Mouse (Mus musculus): ENCODE measurements around the gene Als2cr12. TPM values are rescaled to one million over a fixed set of nuclear protein-coding genes. Genes with fewer than 3 reads are reported as not detected.
A peak's percentile ranks its signal among the peaks of the same experiment; 100 is the strongest.
"Not testable (repeated sequence)": the region's sequence is repeated elsewhere in the genome, so short reads cannot be mapped to it uniquely, and the experiment has no call there.

Gene Als2cr12
- polyA plus RNA-seq, 1 experiment from 2014 or later, result not detected

GRCm38 (mm10) chr1:58668191-58668590 lies 27.6 kb downstream of the Als2cr12 start:
- Histone ChIP-seq H3K4me2 (ENCODE audit: low read depth, severe bottlenecking) (no peak overlapping the region), H3K4me1 (ENCODE audit: control insufficient read depth, insufficient read depth, low read length) (no peaks in the 10 kb centered on the region), H3K27ac (replicated peaks; ENCODE audit: low read depth, low read length) (no peak overlapping the region), H3K9ac (ENCODE audit: low read length) (no peak overlapping the region), H3K9me3 (ENCODE audit: control insufficient read depth, low read length) (no peaks in the 10 kb centered on the region), H3K27me3 (ENCODE audit: control insufficient read depth, insufficient read depth, low read length) (no peaks in the 10 kb centered on the region), H3K36me3 (ENCODE audit: control insufficient read depth, insufficient read depth, low read length) (no peaks in the 10 kb centered on the region), H3K4me3 (ENCODE audit: low read depth, low read length) (no peak overlapping the region)
- ATAC-seq (ENCODE audit: insufficient number of reproducible peaks, low FRiP score, low TSS enrichment, low read depth) (no peak), DNase-seq (ENCODE audit: low spot score) (no peak)
- WGBS, result 85% methylated on average over 5 of the region's 5 CpGs

GRCm38 (mm10) chr1:58663365-58663764 lies 32.4 kb downstream of the Als2cr12 start:
- not testable (repeated sequence) for ATAC-seq (ENCODE audit: insufficient number of reproducible peaks, low FRiP score, low TSS enrichment, low read depth); H3K4me3 ChIP-seq (ENCODE audit: low read depth, low read length); DNase-seq (ENCODE audit: low spot score); H3K27ac ChIP-seq (replicated peaks; ENCODE audit: low read depth, low read length); H3K4me1 ChIP-seq (ENCODE audit: control insufficient read depth, insufficient read depth, low read length); H3K9ac ChIP-seq (ENCODE audit: low read length); H3K36me3 ChIP-seq (ENCODE audit: control insufficient read depth, insufficient read depth, low read length); H3K9me3 ChIP-seq (ENCODE audit: control insufficient read depth, low read length); H3K27me3 ChIP-seq (ENCODE audit: control insufficient read depth, insufficient read depth, low read length); H3K4me2 ChIP-seq (ENCODE audit: low read depth, severe bottlenecking)
- WGBS, result 82% methylated on average over 3 of the region's 3 CpGs

- H3K4me2 ChIP-seq (ENCODE audit: low read depth, severe bottlenecking); H3K4me1 ChIP-seq (ENCODE audit: control insufficient read depth, insufficient read depth, low read length); H3K27me3 ChIP-seq (ENCODE audit: control insufficient read depth, insufficient read depth, low read length); H3K36me3 ChIP-seq (ENCODE audit: control insufficient read depth, insufficient read depth, low read length); H3K9ac ChIP-seq (ENCODE audit: low read length); ATAC-seq (ENCODE audit: insufficient number of reproducible peaks, low FRiP score, low TSS enrichment, low read depth); H3K4me3 ChIP-seq (ENCODE audit: low read depth, low read length); H3K27ac ChIP-seq (replicated peaks; ENCODE audit: low read depth, low read length); H3K9me3 ChIP-seq (ENCODE audit: control insufficient read depth, low read length); DNase-seq (ENCODE audit: low spot score): not testable (repeated sequence)
- WGBS, result 95% methylated on average over 5 of the region's 5 CpGs
These were observed 33.1 kb downstream of the Als2cr12 start for GRCm38 (mm10) chr1:58662671-58663070.

- H3K36me3 ChIP-seq (ENCODE audit: control insufficient read depth, insufficient read depth, low read length), result no peaks in the 10 kb centered on the region
- peak; percentile 70 for DNase-seq (ENCODE audit: low spot score)
- H3K4me1 ChIP-seq (ENCODE audit: control insufficient read depth, insufficient read depth, low read length), result no peaks in the 10 kb centered on the region
- peak overlapping the region; percentile 71 for H3K4me2 ChIP-seq (ENCODE audit: low read depth, severe bottlenecking)
- H3K9ac ChIP-seq (ENCODE audit: low read length), result peak overlapping the region; percentile 78
- H3K27ac ChIP-seq (replicated peaks; ENCODE audit: low read depth, low read length), result no peak overlapping the region
- H3K4me3 ChIP-seq (ENCODE audit: low read depth, low read length), result peak overlapping the region; percentile 34
- H3K27me3 ChIP-seq (ENCODE audit: control insufficient read depth, insufficient read depth, low read length), result no peaks in the 10 kb centered on the region
- ATAC-seq (ENCODE audit: insufficient number of reproducible peaks, low FRiP score, low TSS enrichment, low read depth), result peak; percentile 70; the same call in 1 of the 2 replicates
- no peaks in the 10 kb centered on the region for H3K9me3 ChIP-seq (ENCODE audit: control insufficient read depth, low read length)
- WGBS, result 2% methylated on average over 37 of the region's 37 CpGs
These were observed 43.0 kb downstream of the Als2cr12 start for GRCm38 (mm10) chr1:58652480-58653403.

GRCm38 (mm10) chr1:58651571-58652456 lies 44.0 kb downstream of the Als2cr12 start:
- not testable (repeated sequence) for H3K9me3 ChIP-seq (ENCODE audit: control insufficient read depth, low read length); DNase-seq (ENCODE audit: low spot score); H3K36me3 ChIP-seq (ENCODE audit: control insufficient read depth, insufficient read depth, low read length); H3K27me3 ChIP-seq (ENCODE audit: control insufficient read depth, insufficient read depth, low read length); H3K4me1 ChIP-seq (ENCODE audit: control insufficient read depth, insufficient read depth, low read length); ATAC-seq (ENCODE audit: insufficient number of reproducible peaks, low FRiP score, low TSS enrichment, low read depth); H3K27ac ChIP-seq (replicated peaks; ENCODE audit: low read depth, low read length)
- H3K4me3 ChIP-seq (ENCODE audit: low read depth, low read length), result peak overlapping the region; percentile 34
- H3K9ac ChIP-seq (ENCODE audit: low read length), result peak overlapping the region; percentile 78; the same call in 1 of the 2 replicates
- WGBS, result 85% methylated on average over 17 of the region's 17 CpGs
- peak overlapping the region; percentile 71 for H3K4me2 ChIP-seq (ENCODE audit: low read depth, severe bottlenecking)

GRCm38 (mm10) chr1:58628847-58629246 lies 66.9 kb downstream of the Als2cr12 start:
- H3K27ac ChIP-seq (replicated peaks; ENCODE audit: low read depth, low read length); ATAC-seq (ENCODE audit: insufficient number of reproducible peaks, low FRiP score, low TSS enrichment, low read depth); DNase-seq (ENCODE audit: low spot score); H3K4me2 ChIP-seq (ENCODE audit: low read depth, severe bottlenecking); H3K27me3 ChIP-seq (ENCODE audit: control insufficient read depth, insufficient read depth, low read length); H3K4me3 ChIP-seq (ENCODE audit: low read depth, low read length); H3K9ac ChIP-seq (ENCODE audit: low read length); H3K36me3 ChIP-seq (ENCODE audit: control insufficient read depth, insufficient read depth, low read length); H3K4me1 ChIP-seq (ENCODE audit: control insufficient read depth, insufficient read depth, low read length); H3K9me3 ChIP-seq (ENCODE audit: control insufficient read depth, low read length): not testable (repeated sequence)
- 78% methylated on average over 1 of the region's 2 CpGs for WGBS

GRCm38 (mm10) chr1:58621996-58622748 lies 73.6 kb downstream of the Als2cr12 start:
- no peak for DNase-seq (ENCODE audit: low spot score)
- no peaks in the 10 kb centered on the region for H3K4me1 ChIP-seq (ENCODE audit: control insufficient read depth, insufficient read depth, low read length)
- H3K4me2 ChIP-seq (ENCODE audit: low read depth, severe bottlenecking), result no peak overlapping the region
- no peaks in the 10 kb centered on the region for H3K27me3 ChIP-seq (ENCODE audit: control insufficient read depth, insufficient read depth, low read length)
- H3K36me3 ChIP-seq (ENCODE audit: control insufficient read depth, insufficient read depth, low read length), result no peaks in the 10 kb centered on the region
- H3K9ac ChIP-seq (ENCODE audit: low read length), result no peak overlapping the region
- no peak overlapping the region for H3K27ac ChIP-seq (replicated peaks; ENCODE audit: low read depth, low read length)
- no peak overlapping the region for H3K4me3 ChIP-seq (ENCODE audit: low read depth, low read length)
- H3K9me3 ChIP-seq (ENCODE audit: control insufficient read depth, low read length), result no peaks in the 10 kb centered on the region
- WGBS, result 81% methylated on average over 7 of the region's 7 CpGs
- no peak for ATAC-seq (ENCODE audit: insufficient number of reproducible peaks, low FRiP score, low TSS enrichment, low read depth)

- no peak for ATAC-seq (ENCODE audit: insufficient number of reproducible peaks, low FRiP score, low TSS enrichment, low read depth)
- Histone ChIP-seq H3K27me3 (ENCODE audit: control insufficient read depth, insufficient read depth, low read length) (no peaks in the 10 kb centered on the region), H3K4me3 (ENCODE audit: low read depth, low read length) (no peak overlapping the region), H3K36me3 (ENCODE audit: control insufficient read depth, insufficient read depth, low read length) (no peaks in the 10 kb centered on the region), H3K4me2 (ENCODE audit: low read depth, severe bottlenecking) (no peak overlapping the region), H3K27ac (replicated peaks; ENCODE audit: low read depth, low read length) (no peak overlapping the region), H3K9me3 (ENCODE audit: control insufficient read depth, low read length) (no peaks in the 10 kb centered on the region), H3K9ac (ENCODE audit: low read length) (no peak overlapping the region), H3K4me1 (ENCODE audit: control insufficient read depth, insufficient read depth, low read length) (no peaks in the 10 kb centered on the region)
- no peak for DNase-seq (ENCODE audit: low spot score)
- WGBS, result 86% methylated on average over 3 of the region's 3 CpGs
These were observed 74.5 kb downstream of the Als2cr12 start for GRCm38 (mm10) chr1:58621251-58621650.

All from limb, embryonic 11.5 days (tissue).